Mouse (Mus musculus) cortical plate, adult 2 months (tissue): ENCODE measurements around the gene Zscan21.

Source experiments
- CTCF ChIP-seq: fragments of 200-500 bp; IDR thresholded peaks from 2 replicates; pipeline ENCODE4 v1.5.1; 2011; ENCODE audit warnings: mild to moderate bottlenecking, control low read depth, low read length; ENCODE audit not compliant: insufficient read depth; ENCODE audit errors: extremely low read depth
- POLR2A ChIP-seq: fragments of 200-500 bp; IDR thresholded peaks from 2 replicates; pipeline ENCODE4 v1.6.1; 2011; ENCODE audit warnings: mild to moderate bottlenecking, low read length, control low read depth; ENCODE audit not compliant: insufficient read depth; ENCODE audit errors: extremely low read depth

DNA sequence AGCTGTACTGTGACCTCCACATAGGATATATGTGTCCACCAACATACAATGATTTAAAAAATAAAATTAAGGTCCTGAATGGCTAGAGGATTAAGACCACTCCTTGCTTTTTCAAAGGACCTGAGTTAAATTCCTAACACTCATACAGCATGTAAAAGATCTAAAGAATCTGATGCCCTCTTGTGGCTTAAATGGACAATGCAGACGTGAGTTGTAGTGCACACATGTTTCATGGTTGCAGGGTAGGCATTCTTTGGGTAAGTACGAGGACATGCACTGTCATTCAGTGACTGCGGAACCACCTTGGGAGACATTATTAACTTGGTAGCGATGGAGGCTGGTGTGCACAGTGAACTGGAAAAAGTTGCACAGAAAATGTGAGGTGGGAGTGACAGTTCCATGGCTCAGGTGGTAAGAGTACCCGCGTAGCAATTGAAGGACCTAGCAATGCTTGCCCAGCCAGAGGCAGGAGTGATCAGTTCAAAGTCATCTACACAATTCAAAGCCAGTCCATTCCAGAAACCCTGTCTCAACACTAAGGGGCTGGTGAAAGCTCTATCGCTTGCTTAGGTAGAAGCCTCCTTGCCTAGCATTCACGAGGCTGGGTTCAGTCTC, 21.3 kb downstream of the Zscan21 start:
- no peak for TF ChIP-seq POLR2A
- TF ChIP-seq CTCF: peak; percentile 50
